Mouse (Mus musculus) embryonic facial prominence, embryonic 13.5 days (tissue): ENCODE data around the gene Lyrm1. TPM values are rescaled to one million over a fixed set of nuclear protein-coding genes. Genes with fewer than 3 reads are reported as not detected.

Experiments
- ATAC-seq: fragments of 200-750 bp; cut with Nextera tagmentation; 2 replicates; pipeline ENCODE4 v1.8.0; 2017; ENCODE audit warnings: low read depth; ENCODE audit not compliant: insufficient number of reproducible peaks, insufficient read depth, low FRiP score, low TSS enrichment
- H3K27ac ChIP-seq: fragments of 300-500 bp; sonication (generic); 2 replicates; pipeline ENCODE4 v1.5.1; 2015; ENCODE audit warnings: moderate library complexity, mild to moderate bottlenecking, inconsistent platforms
- H3K27me3 ChIP-seq: fragments of 300-500 bp; sonication (generic); 2 replicates; pipeline ENCODE4 v1.6.1; 2015; ENCODE audit warnings: mild to moderate bottlenecking, inconsistent platforms
- H3K36me3 ChIP-seq: fragments of 300-500 bp; sonication (generic); 2 replicates; pipeline ENCODE4 v1.6.1; 2015; ENCODE audit warnings: mild to moderate bottlenecking, inconsistent platforms
- H3K4me1 ChIP-seq: fragments of 300-500 bp; sonication (generic); 2 replicates; pipeline ENCODE4 v1.6.1; 2015; ENCODE audit warnings: inconsistent platforms
- H3K4me2 ChIP-seq: fragments of 300-500 bp; sonication (generic); 2 replicates; pipeline ENCODE4 v1.6.1; 2015; ENCODE audit warnings: moderate library complexity, mild to moderate bottlenecking, inconsistent platforms
- H3K4me3 ChIP-seq: fragments of 300-500 bp; sonication (generic); 2 replicates; pipeline ENCODE4 v1.5.1; 2015; ENCODE audit warnings: mild to moderate bottlenecking, inconsistent platforms
- H3K9ac ChIP-seq: fragments of 300-500 bp; sonication (generic); 2 replicates; pipeline ENCODE4 v1.6.1; 2015; ENCODE audit warnings: mild to moderate bottlenecking, inconsistent platforms
- H3K9me3 ChIP-seq: fragments of 300-500 bp; sonication (generic); 2 replicates; pipeline ENCODE4 v1.6.1; 2016; ENCODE audit warnings: inconsistent platforms
- WGBS: fragments of 180-500 bp; shearing (Covaris S2); methylation state at CpG from one replicate; pipeline ENCODE4 v1.1.7; 2015; ENCODE audit warnings: mixed read lengths; 5-methylcytosine and 5-hydroxymethylcytosine counted together
- polyA plus RNA-seq: library from polyadenylated mRNA; unstranded; fragments of >200 nt; fragmentation: Nextera tagmentation; extraction: Ambion mirVana; gene quantifications from 2 replicates; pipeline ENCODE4 v1.2.1, GENCODE M21; 2015

The Lyrm1 gene
- polyA plus RNA-seq: 10.6 and 12.4 TPM in 2 replicates

DNA sequence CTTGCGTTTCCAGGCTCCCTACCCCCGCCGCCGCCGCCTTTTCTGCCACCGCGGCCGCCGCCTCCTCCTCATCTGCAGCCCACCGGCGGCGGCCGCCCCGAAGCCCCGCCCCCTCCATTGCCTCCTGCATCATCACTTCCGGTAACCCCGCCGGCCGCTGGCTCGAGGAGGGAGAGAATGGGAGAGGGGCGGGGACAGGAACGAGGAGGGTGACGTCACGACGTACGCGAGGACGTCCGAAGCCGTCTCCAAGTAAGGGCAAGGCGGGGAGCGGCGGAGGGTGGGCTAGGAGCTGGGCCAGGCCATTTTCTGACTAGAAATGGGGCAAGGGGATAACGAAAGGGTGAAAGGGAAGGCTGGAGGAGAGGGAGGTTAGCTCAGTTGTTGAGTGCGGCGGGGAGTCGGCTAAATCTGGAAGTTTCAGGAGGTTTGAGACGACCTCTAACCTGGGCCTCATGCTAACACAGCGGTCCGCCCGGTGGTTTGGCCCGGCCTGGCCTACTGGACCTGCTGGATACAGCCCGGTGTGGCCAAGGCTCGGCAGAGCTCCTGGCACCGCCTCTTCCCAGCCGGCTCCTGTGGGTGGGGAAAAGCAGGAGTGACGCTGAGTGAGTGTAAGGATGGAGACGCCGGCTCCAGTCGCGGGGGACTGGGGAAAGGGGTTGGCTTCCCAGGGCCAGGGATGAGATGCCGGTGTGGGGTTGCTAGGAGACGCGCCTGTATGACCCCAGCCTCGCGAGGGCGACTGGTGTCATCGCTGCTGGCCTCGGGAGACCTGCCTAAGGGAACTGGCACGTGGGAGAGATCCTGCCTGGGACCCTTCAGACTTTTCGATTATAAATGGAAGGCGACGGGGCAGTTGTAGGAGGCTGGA lies at the start of gene Lyrm1, which contains the start of gene Dcun1d3:
Lyrm1 (plus strand) TSS at position 223 of the 874 bp plus-strand sequence.
Dcun1d3 (minus strand) TSS at position 660 of the 874 bp plus-strand sequence.
- peak within 1 kb of the TSS; percentile 91 for H3K9ac ChIP-seq
- H3K4me3 ChIP-seq: peak within 1 kb of the TSS; percentile 79
- peak; percentile 99 for ATAC-seq
- H3K4me2 ChIP-seq: peak within 1 kb of the TSS; percentile 81
- under 1% methylated on average over 63 of the region's 63 CpGs for WGBS
- no peaks in the 10 kb centered on the region for H3K27me3 ChIP-seq
- H3K4me1 ChIP-seq: peaks cover 17% of the 10 kb centered on the region
- H3K27ac ChIP-seq: peak within 1 kb of the TSS; percentile 98
- H3K9me3 ChIP-seq: no peaks in the 10 kb centered on the region
- H3K36me3 ChIP-seq: no peaks in the 10 kb centered on the region

DNA sequence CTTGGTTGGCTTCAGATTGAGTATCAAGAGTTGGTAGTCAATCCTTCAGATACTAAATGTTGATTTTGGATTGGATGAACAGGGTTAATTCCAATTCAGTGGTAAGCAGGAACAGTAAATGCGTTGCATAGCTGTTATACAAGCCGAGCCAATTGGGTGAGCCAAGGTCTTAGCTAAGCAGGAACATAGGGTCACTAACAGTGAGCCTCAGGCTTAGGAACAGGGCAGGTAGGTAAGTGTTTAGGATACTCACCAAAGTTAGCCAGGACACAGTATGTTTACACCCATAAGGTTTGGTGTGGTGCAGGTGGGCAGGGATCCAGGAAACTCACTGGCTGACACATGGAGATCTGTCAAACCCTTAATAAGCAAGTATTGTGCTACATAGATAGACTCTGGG lies 48.3 kb upstream of the Lyrm1 start:
- ATAC-seq: no peak
- H3K4me3 ChIP-seq: no peak overlapping the region
- 89% methylated on average over 2 of the region's 2 CpGs for WGBS
- no peaks in the 10 kb centered on the region for H3K4me1 ChIP-seq
- H3K9ac ChIP-seq: no peak overlapping the region
- peaks cover 20% of the 10 kb centered on the region for H3K36me3 ChIP-seq
- H3K4me2 ChIP-seq: no peak overlapping the region
- no peaks in the 10 kb centered on the region for H3K27me3 ChIP-seq
- H3K27ac ChIP-seq: no peak overlapping the region
- H3K9me3 ChIP-seq: no peaks in the 10 kb centered on the region

DNA sequence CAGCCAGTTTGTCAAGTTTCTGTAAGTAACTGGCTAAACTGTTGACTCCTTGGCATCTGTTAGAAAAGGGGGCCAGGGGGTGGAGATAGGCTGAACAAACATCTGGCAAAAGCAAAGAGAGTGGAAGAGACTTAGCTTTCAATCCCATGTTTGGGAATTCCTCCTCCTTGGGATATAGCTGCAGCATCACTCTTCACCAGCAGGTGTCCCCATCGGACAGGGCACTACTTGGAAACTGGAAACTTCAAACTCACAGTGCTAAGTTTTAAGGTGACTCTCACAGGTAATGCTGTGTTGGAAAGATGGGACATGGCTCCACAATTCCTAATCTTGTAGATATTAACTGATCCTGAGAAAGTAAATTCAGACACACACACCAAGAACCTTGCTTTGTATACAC lies 46.6 kb upstream of the Lyrm1 start:
- H3K27me3 ChIP-seq: no peaks in the 10 kb centered on the region
- H3K4me3 ChIP-seq: no peak overlapping the region
- H3K27ac ChIP-seq: no peak overlapping the region
- peaks cover 17% of the 10 kb centered on the region; the same call in 1 of the 2 replicates for H3K36me3 ChIP-seq
- no peaks in the 10 kb centered on the region for H3K9me3 ChIP-seq
- no peak overlapping the region for H3K9ac ChIP-seq
- no peak overlapping the region for H3K4me2 ChIP-seq
- WGBS: 3% methylated on average over 1 of the region's 1 CpGs
- no peaks in the 10 kb centered on the region for H3K4me1 ChIP-seq
- no peak for ATAC-seq

DNA sequence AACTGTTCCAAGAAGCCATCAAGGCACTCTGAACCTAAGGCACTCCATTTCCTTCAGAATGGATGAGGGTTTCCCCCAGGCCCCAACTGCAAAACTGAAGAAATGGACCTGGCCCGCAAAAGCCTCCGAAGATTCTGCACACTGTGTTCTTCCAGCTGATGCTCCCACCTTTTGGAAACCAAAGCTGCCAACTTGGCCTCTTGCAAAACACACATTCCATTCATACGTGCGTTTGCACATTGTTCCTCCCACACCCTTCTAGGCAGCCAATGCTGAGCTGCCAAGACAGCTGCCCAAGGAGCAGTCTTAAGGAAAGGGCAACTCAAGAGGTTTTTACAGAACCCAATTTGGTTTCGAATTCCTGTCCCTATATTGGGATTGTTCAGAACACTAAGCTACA lies 44.9 kb upstream of the Lyrm1 start:
- no peaks in the 10 kb centered on the region for H3K27me3 ChIP-seq
- no peak overlapping the region for H3K9ac ChIP-seq
- no peak for ATAC-seq
- no peak overlapping the region for H3K4me2 ChIP-seq
- no peak overlapping the region for H3K27ac ChIP-seq
- peaks cover 23% of the 10 kb centered on the region; the same call in 1 of the 2 replicates for H3K36me3 ChIP-seq
- no peaks in the 10 kb centered on the region for H3K4me1 ChIP-seq
- 83% methylated on average over 5 of the region's 5 CpGs for WGBS
- H3K4me3 ChIP-seq: no peak overlapping the region
- no peaks in the 10 kb centered on the region for H3K9me3 ChIP-seq

DNA sequence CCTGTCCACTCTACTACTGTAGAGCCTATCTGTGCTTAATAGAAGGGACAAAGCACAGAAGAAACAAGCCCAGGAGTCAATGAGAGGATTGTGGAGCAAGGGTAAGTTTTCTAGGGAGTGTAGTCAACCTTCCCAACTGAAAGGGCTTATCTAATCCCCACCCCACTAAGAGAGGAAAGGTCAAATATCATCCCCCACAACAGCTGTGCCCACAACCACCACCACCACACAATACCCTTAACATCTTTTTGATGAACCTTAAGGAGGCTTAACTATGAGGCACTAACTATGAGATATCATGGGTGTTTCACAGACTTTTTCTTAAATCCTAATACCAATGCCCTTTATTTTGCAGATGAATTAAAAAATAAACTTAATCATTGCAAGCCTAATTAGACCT lies 43.2 kb upstream of the Lyrm1 start:
- H3K27ac ChIP-seq: no peak overlapping the region
- H3K36me3 ChIP-seq: peaks cover 29% of the 10 kb centered on the region; the same call in 1 of the 2 replicates
- H3K9me3 ChIP-seq: no peaks in the 10 kb centered on the region
- H3K27me3 ChIP-seq: no peaks in the 10 kb centered on the region
- no peaks in the 10 kb centered on the region for H3K4me1 ChIP-seq
- no peak overlapping the region for H3K4me3 ChIP-seq
- no peak overlapping the region for H3K9ac ChIP-seq
- no peak overlapping the region for H3K4me2 ChIP-seq
- ATAC-seq: no peak

DNA sequence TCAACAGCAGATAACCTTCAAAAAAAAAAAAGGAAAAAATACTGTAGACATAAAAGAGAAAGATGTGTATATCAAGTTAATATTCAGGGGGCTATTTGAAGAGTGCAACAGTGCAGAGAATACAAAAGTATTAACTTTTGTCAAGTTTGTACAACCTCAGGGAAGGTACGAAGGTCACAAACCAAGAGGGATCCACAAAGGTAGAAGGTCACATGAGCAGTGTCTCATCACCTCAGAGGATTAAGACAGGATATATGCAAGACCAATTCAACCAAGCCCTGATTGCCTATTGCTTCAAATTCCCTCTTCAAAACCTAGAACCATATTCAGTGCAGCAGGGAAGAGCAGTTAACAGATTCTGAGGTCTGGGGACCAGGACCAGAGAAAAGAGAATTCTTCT lies 42.5 kb upstream of the Lyrm1 start:
- Histone ChIP-seq H3K4me2 (no peak overlapping the region), H3K4me3 (no peak overlapping the region), H3K9me3 (no peaks in the 10 kb centered on the region), H3K27ac (no peak overlapping the region), H3K4me1 (no peaks in the 10 kb centered on the region), H3K27me3 (no peaks in the 10 kb centered on the region), H3K9ac (no peak overlapping the region), H3K36me3 (peaks cover 36% of the 10 kb centered on the region; the same call in 1 of the 2 replicates)
- WGBS: 93% methylated on average over 1 of the region's 1 CpGs
- ATAC-seq: no peak

DNA sequence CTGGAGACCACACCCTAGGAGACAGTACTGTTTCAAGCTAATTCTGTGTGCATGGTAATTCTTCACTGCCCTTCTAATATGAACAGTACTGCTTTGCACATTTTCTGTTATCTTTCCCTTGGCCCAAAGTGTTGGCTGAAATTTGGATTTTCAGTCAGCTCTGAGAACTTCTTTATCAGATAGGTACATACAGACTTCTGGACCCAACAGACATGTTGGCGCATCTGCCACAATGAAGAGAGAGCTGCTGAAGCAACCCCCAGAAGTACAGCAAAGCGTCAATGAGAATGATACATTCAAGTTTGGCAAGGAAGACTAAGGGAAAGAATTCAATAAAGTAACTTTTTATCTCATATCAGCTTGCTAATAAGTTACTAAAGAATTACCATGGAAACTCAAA lies 41.3 kb upstream of the Lyrm1 start:
- WGBS: 96% methylated on average over 2 of the region's 2 CpGs
- no peak overlapping the region for H3K9ac ChIP-seq
- no peak overlapping the region for H3K4me2 ChIP-seq
- no peaks in the 10 kb centered on the region for H3K9me3 ChIP-seq
- H3K27ac ChIP-seq: no peak overlapping the region
- H3K4me1 ChIP-seq: no peaks in the 10 kb centered on the region
- H3K36me3 ChIP-seq: peaks cover 39% of the 10 kb centered on the region
- no peaks in the 10 kb centered on the region for H3K27me3 ChIP-seq
- no peak for ATAC-seq
- H3K4me3 ChIP-seq: no peak overlapping the region

DNA sequence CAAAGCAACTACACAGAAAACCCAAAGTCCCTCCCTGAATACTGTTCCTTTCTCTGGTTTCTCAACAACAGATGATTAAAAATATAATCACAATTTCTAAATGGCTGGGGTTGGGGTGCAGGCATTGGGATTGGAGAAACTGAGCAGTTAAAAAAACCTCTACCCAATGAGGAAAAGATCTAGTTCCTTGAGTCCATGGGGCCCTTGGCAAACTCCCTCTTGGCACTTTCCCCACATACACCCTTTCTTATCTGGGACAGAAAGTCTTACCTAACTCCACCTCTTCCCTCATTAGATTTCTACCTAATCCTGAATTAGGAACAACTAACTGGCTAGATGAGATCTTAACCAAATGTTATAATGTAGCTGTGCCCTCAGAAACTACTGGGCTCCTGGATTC lies 40.6 kb upstream of the Lyrm1 start:
- H3K9me3 ChIP-seq: no peaks in the 10 kb centered on the region
- H3K4me1 ChIP-seq: no peaks in the 10 kb centered on the region
- H3K9ac ChIP-seq: no peak overlapping the region
- no peaks in the 10 kb centered on the region for H3K27me3 ChIP-seq
- H3K27ac ChIP-seq: no peak overlapping the region
- ATAC-seq: no peak
- H3K4me3 ChIP-seq: no peak overlapping the region
- H3K36me3 ChIP-seq: peaks cover 42% of the 10 kb centered on the region
- no peak overlapping the region for H3K4me2 ChIP-seq

DNA sequence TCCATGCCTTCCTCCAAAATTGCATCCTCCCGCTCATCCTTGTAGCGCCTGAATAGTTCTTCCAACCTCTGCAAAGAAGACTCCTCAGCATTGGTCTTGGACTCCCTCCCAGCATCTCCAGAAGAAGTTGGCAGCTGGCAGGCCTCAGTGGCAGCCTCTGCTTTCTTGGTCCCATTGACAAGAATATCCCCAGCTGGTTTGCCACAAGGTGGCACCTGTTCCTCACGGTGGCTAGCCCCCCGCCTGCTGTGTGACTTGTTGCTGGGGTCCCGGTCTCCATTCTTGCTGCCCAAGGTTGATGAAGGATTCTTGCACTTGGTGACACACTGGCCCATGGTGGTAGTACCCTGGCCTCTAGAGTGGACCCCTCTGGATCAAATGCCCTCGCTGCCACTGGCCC lies 36.2 kb upstream of the Lyrm1 start:
- Histone ChIP-seq H3K27ac (no peak overlapping the region), H3K36me3 (peaks cover 28% of the 10 kb centered on the region), H3K27me3 (no peaks in the 10 kb centered on the region), H3K4me2 (no peak overlapping the region), H3K4me3 (no peak overlapping the region), H3K9ac (no peak overlapping the region), H3K4me1 (peaks cover 21% of the 10 kb centered on the region), H3K9me3 (no peaks in the 10 kb centered on the region)
- 84% methylated on average over 6 of the region's 6 CpGs for WGBS
- no peak for ATAC-seq

DNA sequence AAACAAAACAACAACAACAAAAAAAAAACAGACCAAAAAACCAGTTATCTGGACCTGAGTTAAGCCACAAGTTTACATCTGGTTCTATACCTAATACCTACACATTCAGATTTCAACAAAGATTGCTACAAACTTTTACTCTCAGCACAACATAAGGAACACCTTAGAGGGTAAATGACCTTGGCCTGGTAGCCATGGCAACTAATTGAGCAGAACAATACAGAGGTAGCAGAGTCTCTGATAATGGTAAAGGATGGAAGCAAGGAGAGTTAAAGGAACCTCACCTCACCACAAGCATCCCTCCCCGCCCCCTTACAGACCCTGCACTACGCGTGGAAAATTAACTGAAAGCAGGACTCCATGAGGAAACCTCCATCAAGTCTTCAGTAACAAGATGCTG lies 35.5 kb upstream of the Lyrm1 start:
- Histone ChIP-seq H3K36me3 (peaks cover 21% of the 10 kb centered on the region), H3K9ac (no peak overlapping the region), H3K27ac (peak overlapping the region; percentile 45; the same call in 1 of the 2 replicates), H3K4me3 (no peak overlapping the region), H3K4me2 (no peak overlapping the region), H3K4me1 (peaks cover 21% of the 10 kb centered on the region), H3K9me3 (no peaks in the 10 kb centered on the region), H3K27me3 (no peaks in the 10 kb centered on the region)
- WGBS: 54% methylated on average over 3 of the region's 3 CpGs
- no peak for ATAC-seq

DNA sequence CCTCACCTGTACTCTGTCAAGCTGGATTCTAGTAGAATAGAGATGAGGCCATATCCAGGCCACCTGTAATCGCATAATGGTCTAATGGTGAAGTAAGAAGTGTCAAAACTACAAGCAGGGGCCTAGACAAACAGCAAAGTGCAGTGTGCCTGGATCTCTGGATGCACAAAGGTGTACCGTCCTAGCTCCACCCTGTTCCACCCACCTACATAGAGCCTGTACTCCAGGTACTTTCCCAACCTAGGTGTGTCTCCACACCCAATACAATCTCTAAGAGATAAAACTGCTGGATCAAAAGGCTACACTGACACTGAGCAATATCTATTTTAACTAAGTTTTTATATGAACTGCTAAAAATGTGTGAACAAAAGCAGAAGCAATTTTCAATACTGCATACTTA lies 35.1 kb upstream of the Lyrm1 start:
- 75% methylated on average over 2 of the region's 2 CpGs for WGBS

DNA sequence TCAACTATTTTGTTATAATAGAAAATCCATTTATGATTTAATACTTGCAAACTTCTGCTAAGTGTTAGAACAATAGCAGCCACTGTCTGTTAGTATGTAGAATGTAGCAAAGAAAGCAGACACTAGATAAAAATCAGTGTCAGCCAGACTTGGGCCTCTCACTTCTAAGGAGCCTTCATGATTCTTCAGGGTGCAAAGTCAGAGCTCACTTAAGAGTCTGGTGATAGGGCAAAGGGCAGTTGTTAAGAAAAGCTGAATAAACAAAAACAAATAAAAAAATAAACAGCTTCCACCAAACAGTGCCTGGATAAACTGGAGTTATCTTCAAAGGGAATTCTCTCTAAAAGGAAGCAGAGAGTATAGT lies 34.7 kb upstream of the Lyrm1 start:
- no peak for ATAC-seq
- Histone ChIP-seq H3K27me3 (no peaks in the 10 kb centered on the region), H3K4me1 (peaks cover 21% of the 10 kb centered on the region), H3K4me3 (no peak overlapping the region), H3K9me3 (no peaks in the 10 kb centered on the region), H3K9ac (no peak overlapping the region), H3K36me3 (peaks cover 21% of the 10 kb centered on the region), H3K27ac (peak overlapping the region; percentile 91), H3K4me2 (peak overlapping the region; percentile 9; the same call in 1 of the 2 replicates)

More for the DNA sequence above, 35.1 kb upstream of the Lyrm1 start:
- Histone ChIP-seq H3K36me3 (peaks cover 19% of the 10 kb centered on the region), H3K9me3 (no peaks in the 10 kb centered on the region), H3K27ac (peak overlapping the region; percentile 45; the same call in 1 of the 2 replicates), H3K9ac (no peak overlapping the region), H3K27me3 (no peaks in the 10 kb centered on the region), H3K4me3 (no peak overlapping the region), H3K4me2 (no peak overlapping the region), H3K4me1 (peaks cover 21% of the 10 kb centered on the region)
- no peak for ATAC-seq
